Mouse (Mus musculus) heart, embryonic 16.5 days (tissue): ENCODE measurements around the gene Eng. TPM values are rescaled to one million over a fixed set of nuclear protein-coding genes. Genes with fewer than 3 reads are reported as not detected.

Experiments
- ATAC-seq: fragments of 200-750 bp; cut with Nextera tagmentation; replicated peaks from 2 replicates; pipeline ENCODE4 v1.8.0; 2017; ENCODE audit warnings: moderate number of reproducible peaks; ENCODE audit not compliant: insufficient read depth, low FRiP score; ENCODE audit errors: extremely low read depth
- H3K27ac ChIP-seq: fragments of 300-500 bp; sonication (generic); 2 replicates; pipeline ENCODE4 v1.5.1; 2014; ENCODE audit warnings: mild to moderate bottlenecking, low read length, control low read depth, moderate library complexity
- H3K27me3 ChIP-seq: fragments of 300-500 bp; sonication (generic); 2 replicates; pipeline ENCODE4 v1.6.1; 2014; ENCODE audit warnings: low read length, mixed read lengths; ENCODE audit not compliant: control insufficient read depth, insufficient read depth
- H3K36me3 ChIP-seq: fragments of 300-500 bp; sonication (generic); 2 replicates; pipeline ENCODE4 v1.6.1; 2014; ENCODE audit not compliant: control insufficient read depth, insufficient read depth
- H3K4me1 ChIP-seq: fragments of 300-500 bp; sonication (generic); 2 replicates; pipeline ENCODE4 v1.6.1; 2014; ENCODE audit warnings: low read length, mixed read lengths; ENCODE audit not compliant: control insufficient read depth, insufficient read depth
- H3K4me2 ChIP-seq: fragments of 300-500 bp; sonication (generic); 2 replicates; pipeline ENCODE4 v1.6.1; 2014; ENCODE audit warnings: low read depth, mild to moderate bottlenecking, control low read depth, low read length
- H3K4me3 ChIP-seq: fragments of 300-500 bp; sonication (generic); 2 replicates; pipeline ENCODE4 v1.5.1; 2014; ENCODE audit warnings: mild to moderate bottlenecking, control low read depth, low read length
- H3K9ac ChIP-seq: fragments of 300-500 bp; sonication (generic); 2 replicates; pipeline ENCODE4 v1.6.1; 2014; ENCODE audit warnings: low read length, control low read depth
- H3K9me3 ChIP-seq: fragments of 300-500 bp; sonication (generic); replicated peaks from 2 replicates; pipeline ENCODE4 v1.6.1; 2016; ENCODE audit warnings: low read length; ENCODE audit not compliant: control insufficient read depth
- WGBS: fragments of 180-500 bp; shearing (Covaris S2); extraction: QIAGEN DNeasy Blood & Tissue Kit; methylation state at CpG from one replicate; pipeline ENCODE4 v1.1.7; 2014; 5-methylcytosine and 5-hydroxymethylcytosine counted together
- polyA plus RNA-seq: library from polyadenylated mRNA; unstranded; fragments of >200 nt; fragmentation: Nextera tagmentation; extraction: Ambion mirVana; gene quantifications from 2 replicates; pipeline ENCODE4 v1.2.1, GENCODE M21; 2015

The Eng gene
- polyA plus RNA-seq, 1 experiment from 2014 or later: 170 TPM

DNA sequence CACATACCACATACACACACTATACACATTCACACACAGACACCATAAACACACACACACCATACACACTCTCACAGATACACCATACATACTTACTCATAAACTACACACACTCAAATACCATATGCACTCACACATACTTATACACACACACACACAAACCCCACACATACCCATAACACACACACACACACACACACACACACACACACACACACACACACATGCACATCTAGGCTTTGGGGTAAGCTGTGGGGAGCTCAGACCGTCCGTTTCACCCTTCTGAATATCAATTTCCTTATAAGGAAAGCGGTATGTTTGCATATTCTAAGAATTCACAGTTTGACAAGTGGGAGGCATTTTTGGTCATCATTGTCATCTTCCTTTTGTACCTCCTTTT lies 76.2 kb downstream of the Eng start:
- WGBS: 55% methylated on average over 3 of the region's 3 CpGs
- Histone ChIP-seq H3K9ac (no peak overlapping the region), H3K27me3 (no peaks in the 10 kb centered on the region), H3K9me3 (no peaks in the 10 kb centered on the region), H3K4me3 (no peak overlapping the region; the same call in 1 of the 2 replicates), H3K36me3 (no peaks in the 10 kb centered on the region), H3K4me2 (no peak overlapping the region; the same call in 1 of the 2 replicates), H3K4me1 (peaks cover 14% of the 10 kb centered on the region), H3K27ac (no peak overlapping the region)
- no peak for ATAC-seq

DNA sequence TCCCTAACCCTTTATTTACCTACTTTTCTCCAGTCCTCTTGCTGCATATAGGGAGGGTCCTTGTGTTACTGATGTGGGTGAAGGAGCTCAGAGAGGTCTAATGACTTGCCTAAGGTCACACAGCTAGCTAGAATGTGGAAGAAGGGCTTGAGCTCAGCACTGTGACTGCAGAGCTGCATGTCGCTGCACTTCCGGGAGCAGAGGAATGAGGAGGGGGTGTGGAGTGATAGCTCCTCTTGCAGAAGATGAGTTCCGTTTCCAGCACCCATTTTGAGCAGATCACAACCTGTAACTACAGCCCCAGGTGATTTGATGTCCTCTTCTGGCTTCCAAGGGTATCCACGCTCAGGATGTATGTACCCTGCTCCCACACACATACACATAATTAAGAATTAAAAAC lies 77.8 kb downstream of the Eng start:
- Histone ChIP-seq H3K27me3 (no peaks in the 10 kb centered on the region), H3K9me3 (no peaks in the 10 kb centered on the region), H3K4me3 (no peak overlapping the region), H3K4me1 (peaks cover 14% of the 10 kb centered on the region), H3K4me2 (no peak overlapping the region), H3K9ac (no peak overlapping the region), H3K27ac (no peak overlapping the region), H3K36me3 (no peaks in the 10 kb centered on the region)
- no peak for ATAC-seq
- 77% methylated on average over 4 of the region's 4 CpGs for WGBS

DNA sequence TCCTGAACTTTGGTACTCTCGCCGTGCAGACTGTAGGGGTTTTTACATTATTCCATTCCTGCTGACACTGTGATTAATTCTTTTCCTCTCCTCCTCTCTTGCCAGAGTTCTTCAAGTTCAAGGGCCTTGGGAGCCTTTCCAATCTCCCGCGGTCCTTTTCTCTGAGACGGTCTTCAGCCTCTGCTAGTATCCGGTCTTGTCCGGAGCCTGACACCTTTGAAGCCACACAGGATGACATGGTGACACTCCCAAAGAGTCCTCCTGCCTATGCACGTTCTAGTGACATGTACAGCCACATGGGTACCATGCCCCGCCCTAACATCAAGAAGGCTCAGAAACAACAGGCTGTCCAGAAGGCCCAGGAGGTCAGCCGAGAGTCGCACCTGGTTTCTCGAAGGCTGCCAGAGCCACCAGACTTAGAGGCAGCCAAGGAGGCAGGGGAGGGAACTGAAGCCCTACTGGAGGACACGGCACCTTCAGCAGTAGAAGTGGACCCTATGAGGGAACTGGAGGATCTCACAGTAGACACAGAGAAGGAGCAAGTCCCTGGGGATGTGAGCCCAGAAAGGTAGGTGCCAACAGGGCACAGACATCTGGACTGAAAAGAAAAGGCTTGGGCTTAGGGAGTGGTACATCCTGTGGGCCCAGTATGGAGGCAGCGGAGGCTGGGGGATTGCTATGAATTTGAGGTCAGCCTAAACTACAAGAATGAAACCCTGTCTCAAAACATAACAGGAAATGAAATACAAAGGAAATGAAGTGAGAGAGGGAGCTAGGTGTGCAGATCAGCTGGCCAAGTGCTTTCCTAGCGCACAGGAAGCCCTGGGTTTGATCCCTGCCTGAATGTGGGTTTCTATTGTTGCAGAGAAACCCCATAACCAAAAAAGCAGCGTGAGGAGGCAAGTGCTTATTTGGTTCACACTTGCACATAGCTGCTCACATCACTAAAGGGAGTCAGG lies 78.7 kb downstream of the Eng start:
- Histone ChIP-seq H3K9me3 (no peaks in the 10 kb centered on the region), H3K4me1 (peaks cover 14% of the 10 kb centered on the region)
- ATAC-seq: no peak

DNA sequence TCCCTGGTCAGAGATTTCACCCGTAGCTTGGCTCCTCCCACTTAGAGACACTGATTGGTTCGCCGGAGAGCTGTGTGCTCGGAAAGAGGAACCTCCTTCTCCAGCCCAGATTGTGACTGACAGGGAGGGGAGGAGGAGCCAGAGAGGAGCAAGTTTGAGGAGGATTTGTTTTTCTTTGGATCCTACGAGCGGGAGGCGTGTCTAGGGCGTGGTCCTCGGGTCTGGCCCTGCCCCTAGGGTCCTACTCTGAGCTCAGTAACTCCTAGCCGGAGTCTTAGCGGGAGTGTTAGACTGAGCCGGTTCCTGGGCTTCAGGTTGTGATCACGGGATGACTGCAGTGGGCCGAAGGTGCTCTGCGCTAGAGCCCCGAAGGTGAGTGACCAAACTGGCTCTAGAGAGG lies 81.0 kb downstream of the Eng start:
- 2% methylated on average over 16 of the region's 16 CpGs for WGBS
- peak overlapping the region; percentile 65 for H3K27ac ChIP-seq

More for the DNA sequence above, 78.7 kb downstream of the Eng start:
- no peak overlapping the region for H3K4me3 ChIP-seq
- H3K36me3 ChIP-seq: no peaks in the 10 kb centered on the region
- no peaks in the 10 kb centered on the region for H3K27me3 ChIP-seq
- WGBS: 68% methylated on average over 16 of the region's 16 CpGs
- no peak overlapping the region for H3K4me2 ChIP-seq
- no peak overlapping the region for H3K27ac ChIP-seq
- no peak overlapping the region for H3K9ac ChIP-seq

DNA sequence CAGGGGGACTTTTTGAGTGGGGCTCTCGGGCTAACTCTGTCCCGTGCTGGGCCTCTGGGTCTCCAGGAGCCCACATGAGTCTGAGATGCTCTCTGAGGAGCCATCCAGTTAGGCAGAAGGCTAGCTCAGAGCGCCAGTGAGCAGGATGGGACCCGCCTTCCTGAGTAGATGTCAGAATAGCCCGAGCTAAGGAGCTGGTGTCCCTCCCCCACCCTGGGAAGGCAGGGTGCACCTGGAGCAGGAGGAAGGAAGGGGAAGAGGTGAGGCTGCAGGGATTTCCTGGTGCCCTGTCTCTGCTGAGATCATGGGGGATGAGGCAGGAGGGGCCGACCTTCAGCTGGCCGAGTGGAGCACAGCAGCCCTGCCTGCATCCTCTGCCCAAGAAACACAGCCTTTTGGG lies 82.1 kb downstream of the Eng start:
- Histone ChIP-seq H3K9me3 (no peaks in the 10 kb centered on the region), H3K36me3 (no peaks in the 10 kb centered on the region), H3K9ac (peak overlapping the region; percentile 64), H3K4me2 (peak overlapping the region; percentile 66), H3K27me3 (no peaks in the 10 kb centered on the region), H3K4me3 (peak overlapping the region; percentile 51), H3K27ac (peak overlapping the region; percentile 73), H3K4me1 (peaks cover 18% of the 10 kb centered on the region)
- 31% methylated on average over 7 of the region's 7 CpGs for WGBS
- ATAC-seq: peak; percentile 24; the same call in 1 of the 2 replicates

More for the DNA sequence above, 81.0 kb downstream of the Eng start:
- peak overlapping the region; percentile 64 for H3K9ac ChIP-seq
- peak; percentile 96 for ATAC-seq
- peaks cover 14% of the 10 kb centered on the region for H3K4me1 ChIP-seq
- no peaks in the 10 kb centered on the region for H3K9me3 ChIP-seq
- no peaks in the 10 kb centered on the region for H3K36me3 ChIP-seq
- H3K4me3 ChIP-seq: peak overlapping the region; percentile 51
- peak overlapping the region; percentile 66 for H3K4me2 ChIP-seq
- no peaks in the 10 kb centered on the region for H3K27me3 ChIP-seq

DNA sequence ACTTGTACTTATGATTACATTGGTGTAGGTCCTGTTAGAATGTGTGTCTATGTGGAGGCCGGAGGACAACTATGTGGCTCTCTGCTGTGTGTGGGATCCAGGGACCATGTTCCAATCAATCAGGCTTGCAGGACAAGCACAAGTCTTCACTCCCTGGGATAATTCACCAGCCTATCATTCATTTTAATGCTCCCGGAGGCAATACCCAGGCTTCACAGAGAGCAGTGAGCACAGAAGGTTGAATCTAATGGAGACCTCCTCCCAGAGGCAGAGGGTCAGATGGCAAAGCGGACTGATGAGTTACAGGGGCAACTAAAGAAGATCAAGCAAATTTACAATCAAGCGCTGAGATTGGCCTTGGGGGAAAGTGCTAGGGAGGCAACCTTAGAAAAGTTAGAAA lies 83.2 kb downstream of the Eng start:
- H3K9me3 ChIP-seq: no peaks in the 10 kb centered on the region
- 67% methylated on average over 4 of the region's 4 CpGs for WGBS
- H3K36me3 ChIP-seq: no peaks in the 10 kb centered on the region
- H3K27ac ChIP-seq: peak overlapping the region; percentile 86
- peak overlapping the region; percentile 43 for H3K9ac ChIP-seq
- H3K27me3 ChIP-seq: no peaks in the 10 kb centered on the region
- peaks cover 20% of the 10 kb centered on the region for H3K4me1 ChIP-seq
- ATAC-seq: no peak
- H3K4me3 ChIP-seq: peak overlapping the region; percentile 51
- H3K4me2 ChIP-seq: peak overlapping the region; percentile 66

DNA sequence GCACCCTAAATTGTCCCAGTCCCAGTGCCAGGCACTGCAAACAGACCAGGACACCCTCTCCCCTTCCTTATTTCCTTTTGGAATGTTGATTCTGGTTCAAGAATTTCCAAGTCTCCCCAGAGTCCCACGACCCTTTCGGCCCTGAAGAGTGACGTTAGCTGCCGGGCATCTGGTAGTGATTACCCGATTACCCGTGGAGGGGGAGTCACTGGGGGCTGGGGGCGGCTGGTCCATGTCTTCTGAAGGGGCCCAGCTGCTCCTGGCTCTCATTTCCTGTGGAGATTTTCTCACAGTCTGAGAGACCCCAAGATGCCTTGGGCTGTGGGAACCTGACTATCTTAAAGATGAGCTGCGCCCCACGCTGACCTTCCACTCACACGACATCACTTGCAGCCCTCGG lies 84.5 kb downstream of the Eng start:
- WGBS: 21% methylated on average over 11 of the region's 11 CpGs
- Histone ChIP-seq H3K27me3 (no peaks in the 10 kb centered on the region), H3K27ac (peak overlapping the region; percentile 86), H3K4me2 (peak overlapping the region; percentile 66), H3K4me3 (peak overlapping the region; percentile 1), H3K36me3 (no peaks in the 10 kb centered on the region), H3K4me1 (peaks cover 20% of the 10 kb centered on the region), H3K9me3 (no peaks in the 10 kb centered on the region), H3K9ac (peak overlapping the region; percentile 52; the same call in 1 of the 2 replicates)
- no peak for ATAC-seq

DNA sequence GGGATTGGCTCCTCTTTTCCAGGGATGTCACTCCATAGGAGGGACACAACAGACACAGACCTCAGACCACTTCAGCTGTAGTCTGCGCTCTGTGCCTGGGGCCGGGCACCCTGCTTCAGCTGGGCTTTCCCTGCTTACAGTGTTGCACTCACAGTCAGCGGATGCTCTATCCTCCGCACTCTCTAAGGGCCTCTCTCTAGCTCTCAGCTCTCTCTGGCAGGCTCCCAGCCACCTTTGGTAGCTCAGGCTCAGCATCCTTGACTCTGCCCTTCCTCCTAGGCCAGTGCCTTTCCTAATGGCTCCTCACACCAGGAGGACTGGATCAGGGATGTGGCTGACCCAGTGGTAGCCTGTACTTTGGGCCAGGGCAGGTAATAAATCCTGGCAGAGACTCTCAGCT lies 85.5 kb downstream of the Eng start:
- Histone ChIP-seq H3K27me3 (no peaks in the 10 kb centered on the region), H3K4me2 (peak overlapping the region; percentile 15), H3K9ac (peak overlapping the region; percentile 12; the same call in 1 of the 2 replicates), H3K27ac (peak overlapping the region; percentile 86), H3K4me3 (no peak overlapping the region), H3K9me3 (no peaks in the 10 kb centered on the region), H3K36me3 (no peaks in the 10 kb centered on the region), H3K4me1 (peaks cover 20% of the 10 kb centered on the region)
- 55% methylated on average over 4 of the region's 4 CpGs for WGBS
- no peak for ATAC-seq
